Mouse (Mus musculus) intestine, postnatal 0 days (tissue): Measurements from ENCODE around the gene Lyplal1. TPM values are rescaled to one million over a fixed set of nuclear protein-coding genes. Genes with fewer than 3 reads are reported as not detected.

Experiments used
- ATAC-seq: fragments of 200-750 bp; cut with Nextera tagmentation; 2 replicates; pipeline ENCODE4 v1.8.0; 2017; ENCODE audit warnings: mild to moderate bottlenecking, moderate TSS enrichment, moderate library complexity
- H3K27ac ChIP-seq: fragments of 300-500 bp; sonication (generic); 2 replicates; pipeline ENCODE4 v1.5.1; 2014; ENCODE audit warnings: mild to moderate bottlenecking, low read depth, low read length, moderate library complexity
- H3K27me3 ChIP-seq: fragments of 300-500 bp; sonication (generic); replicated peaks from 2 replicates; pipeline ENCODE4 v1.6.1; 2014; ENCODE audit warnings: low read length, mixed read lengths; ENCODE audit not compliant: control insufficient read depth, insufficient read depth
- H3K36me3 ChIP-seq: fragments of 300-500 bp; sonication (generic); 2 replicates; pipeline ENCODE4 v1.6.1; 2014; ENCODE audit warnings: mild to moderate bottlenecking, moderate library complexity; ENCODE audit not compliant: control insufficient read depth, insufficient read depth
- H3K4me1 ChIP-seq: fragments of 300-500 bp; sonication (generic); replicated peaks from 2 replicates; pipeline ENCODE4 v1.6.1; 2014; ENCODE audit warnings: antibody characterized with exemption, low read length, mixed read lengths; ENCODE audit not compliant: control insufficient read depth, insufficient read depth
- H3K4me2 ChIP-seq: fragments of 300-500 bp; sonication (generic); replicated peaks from 2 replicates; pipeline ENCODE4 v1.6.1; 2014; ENCODE audit warnings: low read depth, mild to moderate bottlenecking, moderate library complexity
- H3K4me3 ChIP-seq: fragments of 300-500 bp; sonication (generic); 2 replicates; pipeline ENCODE4 v1.5.1; 2014; ENCODE audit warnings: low read depth, low read length
- H3K9ac ChIP-seq: fragments of 300-500 bp; sonication (generic); 2 replicates; pipeline ENCODE4 v1.6.1; 2014; ENCODE audit warnings: mild to moderate bottlenecking, low read depth, low read length
- H3K9me3 ChIP-seq: fragments of 300-500 bp; sonication (generic); 2 replicates; pipeline ENCODE4 v1.6.1; 2016; ENCODE audit warnings: mixed run types; ENCODE audit not compliant: control insufficient read depth
- CTCF ChIP-seq: sonication (generic); IDR thresholded peaks from 2 replicates; pipeline ENCODE4 v1.5.1; 2016; ENCODE audit warnings: low read depth, mild to moderate bottlenecking, control low read depth, antibody characterized with exemption, moderate library complexity
- WGBS: fragments of 180-500 bp; shearing (Covaris S2); extraction: QIAGEN DNeasy Blood & Tissue Kit; methylation state at CpG from one replicate; pipeline ENCODE4 v1.1.7; 2014; 5-methylcytosine and 5-hydroxymethylcytosine counted together
- polyA plus RNA-seq: library from polyadenylated mRNA; unstranded; fragments of >200 nt; fragmentation: Nextera tagmentation; extraction: Ambion mirVana; gene quantifications from 2 replicates; pipeline ENCODE4 v1.2.1, GENCODE M21; 2015

The Lyplal1 gene
- polyA plus RNA-seq, 1 experiment from 2014 or later = 14.8 TPM

GRCm38 (mm10) chr1:186053280-186054043 is 63.6 kb downstream of the Lyplal1 start:
- 72% methylated on average over 12 of the region's 12 CpGs for WGBS
- no peak for TF ChIP-seq CTCF
- no peak overlapping the region for H3K27ac ChIP-seq
- H3K4me1 ChIP-seq = no peaks in the 10 kb centered on the region
- H3K4me2 ChIP-seq = no peak overlapping the region
- ATAC-seq = no peak
- H3K9ac ChIP-seq = no peak overlapping the region
- H3K4me3 ChIP-seq = no peak overlapping the region
- H3K36me3 ChIP-seq = no peaks in the 10 kb centered on the region
- no peaks in the 10 kb centered on the region for H3K9me3 ChIP-seq
- no peaks in the 10 kb centered on the region for H3K27me3 ChIP-seq

- TF ChIP-seq CTCF = no peak
- Histone ChIP-seq H3K27ac (no peak overlapping the region), H3K4me3 (no peak overlapping the region), H3K9ac (no peak overlapping the region), H3K4me1 (no peaks in the 10 kb centered on the region), H3K9me3 (no peaks in the 10 kb centered on the region), H3K4me2 (no peak overlapping the region), H3K27me3 (0 out of 2 replicates have a peak, but pooled peaks cover 3% of the 10 kb centered on the region), H3K36me3 (no peaks in the 10 kb centered on the region)
- WGBS = 69% methylated on average over 11 of the region's 11 CpGs
- no peak for ATAC-seq
Observed at GRCm38 (mm10) chr1:186043709-186044452, 73.2 kb downstream of the Lyplal1 start.

GRCm38 (mm10) chr1:186041841-186042240 is 75.3 kb downstream of the Lyplal1 start:
- Histone ChIP-seq H3K27me3 (0 out of 2 replicates have a peak, but pooled peaks cover 3% of the 10 kb centered on the region), H3K9me3 (no peaks in the 10 kb centered on the region), H3K4me3 (no peak overlapping the region), H3K27ac (no peak overlapping the region), H3K9ac (no peak overlapping the region), H3K4me2 (no peak overlapping the region), H3K4me1 (no peaks in the 10 kb centered on the region), H3K36me3 (no peaks in the 10 kb centered on the region)
- 26% methylated on average over 1 of the region's 1 CpGs for WGBS
- no peak for TF ChIP-seq CTCF
- ATAC-seq = no peak
